Mouse (Mus musculus) ES-E14 (cell line): ENCODE data around the gene Sccpdh.

Source experiments
- CHD2 ChIP-seq: IDR thresholded peaks from 2 replicates; pipeline ENCODE4 v1.6.1; 2014; ENCODE audit warnings: mild to moderate bottlenecking, low read depth, low read length, inconsistent platforms
- HCFC1 ChIP-seq: IDR thresholded peaks from 2 replicates; pipeline ENCODE4 v1.6.1; 2012; ENCODE audit warnings: low read length, inconsistent platforms, borderline replicate concordance; ENCODE audit not compliant: insufficient read depth
- ZC3H11A ChIP-seq: IDR thresholded peaks from 2 replicates; pipeline ENCODE4 v1.6.1; 2012; ENCODE audit warnings: low read depth, mild to moderate bottlenecking, inconsistent platforms, low read length, borderline replicate concordance
- ZNF384 ChIP-seq: IDR thresholded peaks from 2 replicates; pipeline ENCODE4 v1.6.1; 2012; ENCODE audit warnings: low read depth, low read length, inconsistent platforms

DNA sequence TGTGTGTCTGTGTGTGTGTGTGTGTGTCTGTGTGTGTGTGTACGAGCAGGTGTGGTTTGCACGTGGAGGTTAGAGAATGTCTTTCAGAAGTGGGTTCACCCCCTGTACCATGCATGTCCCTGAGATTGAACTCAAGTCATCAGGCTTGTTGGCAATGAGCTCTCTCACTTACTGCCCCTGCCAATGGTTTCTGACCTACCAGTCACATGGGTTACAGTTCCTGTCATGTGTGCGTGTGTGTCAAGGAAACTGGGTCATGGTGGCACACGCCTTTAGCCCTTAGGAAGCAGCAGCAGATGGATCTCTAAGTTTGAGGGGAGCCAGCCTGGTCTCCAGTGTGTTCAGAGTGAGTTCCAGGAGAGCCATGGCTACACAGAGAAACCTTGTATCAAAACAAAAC lies 25.3 kb upstream of the Sccpdh start:
- TF ChIP-seq ZNF384 (no peak), ZC3H11A (no peak), CHD2 (no peak), HCFC1 (no peak)
